Mouse (Mus musculus): ENCODE data around the gene Tmem39a. TPM values are rescaled to one million over a fixed set of nuclear protein-coding genes. Genes with fewer than 3 reads are reported as not detected.

Gene Tmem39a
- total and polyA plus RNA-seq, 3 experiments = 38.1 to 352 (median 116) TPM

DNA sequence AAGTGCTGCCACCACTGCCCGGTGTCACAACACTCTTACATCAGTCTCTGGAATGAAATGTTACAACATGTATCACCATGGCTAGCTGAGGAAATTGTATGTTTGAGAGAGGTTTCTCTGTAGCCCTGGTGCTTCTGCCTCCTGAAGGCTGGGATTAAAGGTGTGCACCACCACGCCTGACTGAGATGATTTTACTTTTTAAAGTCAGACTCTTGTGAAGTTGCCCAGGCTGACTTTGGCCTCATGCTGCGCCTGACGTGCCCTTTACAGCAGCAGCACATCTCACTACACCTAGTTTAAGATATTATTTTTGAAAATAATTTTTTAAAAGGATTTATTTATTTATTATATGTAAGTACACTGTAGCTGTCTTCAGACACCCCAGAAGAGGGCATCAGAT is 34.4 kb downstream of the Tmem39a start:
- no peaks in the 10 kb centered on the region for H3K79me2 ChIP-seq (ENCODE audit: control insufficient read depth, insufficient read depth, low read length, poor library complexity)
- H3K4me3 ChIP-seq (ENCODE audit: control insufficient read depth in 1 of 2, insufficient read depth in 1 of 2, low read depth in 2 of 2, low read length in 2 of 2) = no peak overlapping the region
- no peak overlapping the region for H3K9ac ChIP-seq (ENCODE audit: control insufficient read depth, low read depth, low read length, poor library complexity, severe bottlenecking)
- no peaks in the 10 kb centered on the region for H3K9me3 ChIP-seq (replicated peaks; ENCODE audit: insufficient read depth, low read length)
- H3K36me3 ChIP-seq (ENCODE audit: control insufficient read depth in 1 of 2, insufficient read depth in 2 of 2, low read length in 2 of 2) = peaks cover 0 to 10% of the 10 kb centered on the region in 2 experiments; a peak in 2 of 4 replicates
- no peak for TF ChIP-seq ELF1 (IDR thresholded peaks at IDR 0.05; ENCODE audit: low read depth, low read length)
- no peaks in the 10 kb centered on the region for H3K4me1 ChIP-seq (ENCODE audit: control insufficient read depth in 1 of 2, insufficient read depth in 2 of 2, low read length in 2 of 2)
- no peak for DNase-seq (ENCODE audit: low read depth, low spot score)
- no peak overlapping the region for H3K27ac ChIP-seq (ENCODE audit: control insufficient read depth, low read depth, low read length)
- no peaks in the 10 kb centered on the region for H3K27me3 ChIP-seq (ENCODE audit: control insufficient read depth in 1 of 2, insufficient read depth in 2 of 2, low read length in 2 of 2)

DNA sequence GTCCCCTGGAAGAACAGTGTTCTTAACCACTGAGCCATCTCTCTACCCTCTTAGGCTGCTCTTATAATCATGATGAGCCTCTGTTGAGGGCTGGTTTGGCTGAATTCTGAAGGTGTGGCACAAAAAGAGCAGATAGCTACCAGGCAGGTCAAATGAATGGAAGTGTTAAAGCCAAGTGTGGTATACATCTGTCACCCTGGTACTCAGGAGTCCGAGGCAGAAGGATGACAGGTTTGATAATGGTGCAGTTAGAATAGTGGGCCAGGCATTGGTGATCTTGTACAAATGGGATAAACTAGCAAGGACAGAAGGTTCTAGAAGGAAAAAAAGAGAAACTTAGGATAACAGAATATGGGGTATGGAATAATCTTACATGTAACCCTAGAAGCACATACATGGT is 35.9 kb downstream of the Tmem39a start:
- H3K9ac ChIP-seq (ENCODE audit: control insufficient read depth, low read depth, low read length, poor library complexity, severe bottlenecking) = no peak overlapping the region
- no peaks in the 10 kb centered on the region for H3K4me1 ChIP-seq (ENCODE audit: control insufficient read depth in 1 of 2, insufficient read depth in 2 of 2, low read length in 2 of 2)
- no peaks in the 10 kb centered on the region for H3K79me2 ChIP-seq (ENCODE audit: control insufficient read depth, insufficient read depth, low read length, poor library complexity)
- no peak for DNase-seq (ENCODE audit: low read depth, low spot score)
- no peaks in the 10 kb centered on the region for H3K9me3 ChIP-seq (replicated peaks; ENCODE audit: insufficient read depth, low read length)
- peaks cover 0 to 7% of the 10 kb centered on the region in 2 experiments; a peak in 2 of 4 replicates for H3K36me3 ChIP-seq (ENCODE audit: control insufficient read depth in 1 of 2, insufficient read depth in 2 of 2, low read length in 2 of 2)
- no peak overlapping the region for H3K4me3 ChIP-seq (ENCODE audit: control insufficient read depth in 1 of 2, insufficient read depth in 1 of 2, low read depth in 2 of 2, low read length in 2 of 2)
- no peak for TF ChIP-seq TBP (IDR thresholded peaks at IDR 0.05; ENCODE audit: low read depth, low read length)
- TF ChIP-seq RAD21 (IDR thresholded peaks at IDR 0.05; ENCODE audit: low read depth, low read length) = no peak
- TF ChIP-seq EP300 (IDR thresholded peaks at IDR 0.05; ENCODE audit: low read depth in 1 of 2, low read length in 2 of 2) = no peak
- TF ChIP-seq POLR2AphosphoS2 (IDR thresholded peaks at IDR 0.05; ENCODE audit: low read length) = no peak
- TF ChIP-seq CTCF (IDR thresholded peaks at IDR 0.05 in 2 of 3, conservative IDR thresholded peaks at IDR 0.05 in 1 of 3; ENCODE audit: control insufficient read depth in 1 of 3, insufficient read depth in 1 of 3, low read depth in 2 of 3, low read length in 3 of 3, poor library complexity in 1 of 3, severe bottlenecking in 1 of 3) = no peak
- TF ChIP-seq ETS1 (IDR thresholded peaks at IDR 0.05; ENCODE audit: low read depth, low read length) = no peak
- TF ChIP-seq POLR2AphosphoS5 (IDR thresholded peaks at IDR 0.05; ENCODE audit: borderline replicate concordance, low read depth, low read length) = no peak
- no peak for TF ChIP-seq POLR2A (IDR thresholded peaks at IDR 0.05; ENCODE audit: control insufficient read depth in 1 of 2, insufficient read depth in 1 of 2, low read depth in 1 of 2, low read length in 2 of 2, poor library complexity in 1 of 2)
- no peak for TF ChIP-seq CHD2 (IDR thresholded peaks at IDR 0.05; ENCODE audit: low read length)
- no peaks in the 10 kb centered on the region for H3K27me3 ChIP-seq (ENCODE audit: control insufficient read depth in 1 of 2, insufficient read depth in 2 of 2, low read length in 2 of 2)
- H3K27ac ChIP-seq (ENCODE audit: control insufficient read depth, low read depth, low read length) = no peak overlapping the region

- no peak for TF ChIP-seq BHLHE40 (IDR thresholded peaks at IDR 0.05; ENCODE audit: borderline replicate concordance, low read depth, low read length)
- no peak for TF ChIP-seq POLR2AphosphoS5 (IDR thresholded peaks at IDR 0.05; ENCODE audit: borderline replicate concordance, low read depth, low read length)
- no peak for TF ChIP-seq CHD1 (IDR thresholded peaks at IDR 0.05; ENCODE audit: low read depth, low read length)
- H3K9me3 ChIP-seq (replicated peaks; ENCODE audit: insufficient read depth, low read length) = no peaks in the 10 kb centered on the region
- no peak for DNase-seq (ENCODE audit: low read depth, low spot score)
- H3K4me1 ChIP-seq (ENCODE audit: control insufficient read depth in 1 of 2, insufficient read depth in 2 of 2, low read length in 2 of 2) = no peaks in the 10 kb centered on the region
- H3K27me3 ChIP-seq (ENCODE audit: control insufficient read depth in 1 of 2, insufficient read depth in 2 of 2, low read length in 2 of 2) = no peaks in the 10 kb centered on the region; a peak in 1 of 4 replicates
- peaks cover 0 to 3% of the 10 kb centered on the region in 2 experiments; a peak in 1 of 4 replicates for H3K36me3 ChIP-seq (ENCODE audit: control insufficient read depth in 1 of 2, insufficient read depth in 2 of 2, low read length in 2 of 2)
- no peaks in the 10 kb centered on the region for H3K79me2 ChIP-seq (ENCODE audit: control insufficient read depth, insufficient read depth, low read length, poor library complexity)
- no peak overlapping the region for H3K4me3 ChIP-seq (ENCODE audit: control insufficient read depth in 1 of 2, insufficient read depth in 1 of 2, low read depth in 2 of 2, low read length in 2 of 2)
- no peak overlapping the region for H3K27ac ChIP-seq (ENCODE audit: control insufficient read depth, low read depth, low read length)
- H3K9ac ChIP-seq (ENCODE audit: control insufficient read depth, low read depth, low read length, poor library complexity, severe bottlenecking) = no peak overlapping the region
These were observed 37.6 kb downstream of the Tmem39a start for GRCm38 (mm10) chr16:38596099-38596498.

All from MEL (cell line).